Mouse (Mus musculus): ENCODE measurements at regions not wholly inside any gene's neighbourhood (a gene's known extent, or its start where the extent isn't known, plus 50 kb on each side); places are given as distances from the start of the nearest gene placed in this dataset.

GRCm38 (mm10) chr2:128279127-128279710 lies 153.4 kb downstream of the Bcl2l11 start:
- no peaks in the 10 kb centered on the region for H3K27me3 ChIP-seq (ENCODE audit: control insufficient read depth, insufficient read depth, low read length)
- 95% methylated on average over 10 of the region's 10 CpGs for WGBS
- no peak for DNase-seq
- TF ChIP-seq CTCF (IDR thresholded peaks at IDR 0.05; ENCODE audit: borderline replicate concordance, control insufficient read depth, extremely low read depth, insufficient read depth, low read length, poor library complexity) (no peak), POLR2A (IDR thresholded peaks at IDR 0.05; ENCODE audit: control insufficient read depth, extremely low read depth, insufficient read depth, low read length, poor library complexity) (no peak)
- no peaks in the 10 kb centered on the region for H3K36me3 ChIP-seq (ENCODE audit: control insufficient read depth, insufficient read depth, low read length)
- H3K4me1 ChIP-seq (replicated peaks; ENCODE audit: control insufficient read depth, insufficient read depth, low read length), result no peaks in the 10 kb centered on the region
- H3K27ac ChIP-seq (ENCODE audit: control insufficient read depth, insufficient read depth, low read length), result no peak overlapping the region
- H3K4me3 ChIP-seq (ENCODE audit: control insufficient read depth, insufficient read depth, low read length), result no peak overlapping the region

- no peak for TF ChIP-seq POLR2A (IDR thresholded peaks at IDR 0.05; ENCODE audit: control insufficient read depth, extremely low read depth, insufficient read depth, low read length, poor library complexity)
- TF ChIP-seq CTCF (IDR thresholded peaks at IDR 0.05; ENCODE audit: borderline replicate concordance, control insufficient read depth, extremely low read depth, insufficient read depth, low read length, poor library complexity), result no peak
- no peak overlapping the region for H3K27ac ChIP-seq (ENCODE audit: control insufficient read depth, insufficient read depth, low read length)
- H3K36me3 ChIP-seq (ENCODE audit: control insufficient read depth, insufficient read depth, low read length), result no peaks in the 10 kb centered on the region
- no peaks in the 10 kb centered on the region for H3K4me1 ChIP-seq (replicated peaks; ENCODE audit: control insufficient read depth, insufficient read depth, low read length)
- H3K27me3 ChIP-seq (ENCODE audit: control insufficient read depth, insufficient read depth, low read length), result no peaks in the 10 kb centered on the region
- no peak overlapping the region for H3K4me3 ChIP-seq (ENCODE audit: control insufficient read depth, insufficient read depth, low read length)
- WGBS, result 79% methylated on average over 4 of the region's 4 CpGs
- no peak for DNase-seq
Observed at GRCm38 (mm10) chr2:128282591-128282990, 156.8 kb downstream of the Bcl2l11 start.

GRCm38 (mm10) chr2:128284822-128285421 lies 159.1 kb downstream of the Bcl2l11 start:
- H3K36me3 ChIP-seq (ENCODE audit: control insufficient read depth, insufficient read depth, low read length), result no peaks in the 10 kb centered on the region
- DNase-seq, result no peak
- H3K27ac ChIP-seq (ENCODE audit: control insufficient read depth, insufficient read depth, low read length), result no peak overlapping the region
- no peaks in the 10 kb centered on the region for H3K4me1 ChIP-seq (replicated peaks; ENCODE audit: control insufficient read depth, insufficient read depth, low read length)
- H3K4me3 ChIP-seq (ENCODE audit: control insufficient read depth, insufficient read depth, low read length), result no peak overlapping the region
- TF ChIP-seq CTCF (IDR thresholded peaks at IDR 0.05; ENCODE audit: borderline replicate concordance, control insufficient read depth, extremely low read depth, insufficient read depth, low read length, poor library complexity), result no peak
- no peaks in the 10 kb centered on the region for H3K27me3 ChIP-seq (ENCODE audit: control insufficient read depth, insufficient read depth, low read length)
- WGBS, result 85% methylated on average over 7 of the region's 7 CpGs

GRCm38 (mm10) chr2:128285457-128285856 lies 159.6 kb downstream of the Bcl2l11 start:
- Histone ChIP-seq H3K27me3 (ENCODE audit: control insufficient read depth, insufficient read depth, low read length) (no peaks in the 10 kb centered on the region), H3K4me1 (replicated peaks; ENCODE audit: control insufficient read depth, insufficient read depth, low read length) (no peaks in the 10 kb centered on the region), H3K4me3 (ENCODE audit: control insufficient read depth, insufficient read depth, low read length) (no peak overlapping the region), H3K36me3 (ENCODE audit: control insufficient read depth, insufficient read depth, low read length) (no peaks in the 10 kb centered on the region), H3K27ac (ENCODE audit: control insufficient read depth, insufficient read depth, low read length) (no peak overlapping the region)
- 94% methylated on average over 12 of the region's 12 CpGs for WGBS
- DNase-seq, result no peak
- TF ChIP-seq POLR2A (IDR thresholded peaks at IDR 0.05; ENCODE audit: control insufficient read depth, extremely low read depth, insufficient read depth, low read length, poor library complexity) (no peak), CTCF (IDR thresholded peaks at IDR 0.05; ENCODE audit: borderline replicate concordance, control insufficient read depth, extremely low read depth, insufficient read depth, low read length, poor library complexity) (no peak)

GRCm38 (mm10) chr2:128288138-128288551 lies 162.3 kb downstream of the Bcl2l11 start:
- no peak for DNase-seq
- Histone ChIP-seq H3K27me3 (ENCODE audit: control insufficient read depth, insufficient read depth, low read length) (no peaks in the 10 kb centered on the region), H3K27ac (ENCODE audit: control insufficient read depth, insufficient read depth, low read length) (no peak overlapping the region), H3K4me3 (ENCODE audit: control insufficient read depth, insufficient read depth, low read length) (no peak overlapping the region), H3K4me1 (replicated peaks; ENCODE audit: control insufficient read depth, insufficient read depth, low read length) (no peaks in the 10 kb centered on the region), H3K36me3 (ENCODE audit: control insufficient read depth, insufficient read depth, low read length) (no peaks in the 10 kb centered on the region)
- WGBS, result 94% methylated on average over 12 of the region's 12 CpGs
- no peak for TF ChIP-seq CTCF (IDR thresholded peaks at IDR 0.05; ENCODE audit: borderline replicate concordance, control insufficient read depth, extremely low read depth, insufficient read depth, low read length, poor library complexity)
- no peak for TF ChIP-seq POLR2A (IDR thresholded peaks at IDR 0.05; ENCODE audit: control insufficient read depth, extremely low read depth, insufficient read depth, low read length, poor library complexity)

- Histone ChIP-seq H3K27ac (ENCODE audit: control insufficient read depth, insufficient read depth, low read length) (no peak overlapping the region), H3K27me3 (ENCODE audit: control insufficient read depth, insufficient read depth, low read length) (no peaks in the 10 kb centered on the region), H3K36me3 (ENCODE audit: control insufficient read depth, insufficient read depth, low read length) (no peaks in the 10 kb centered on the region), H3K4me1 (replicated peaks; ENCODE audit: control insufficient read depth, insufficient read depth, low read length) (peaks cover 13% of the 10 kb centered on the region), H3K4me3 (ENCODE audit: control insufficient read depth, insufficient read depth, low read length) (no peak overlapping the region)
- no peak for DNase-seq
- WGBS, result 97% methylated on average over 3 of the region's 3 CpGs
- no peak for TF ChIP-seq CTCF (IDR thresholded peaks at IDR 0.05; ENCODE audit: borderline replicate concordance, control insufficient read depth, extremely low read depth, insufficient read depth, low read length, poor library complexity)
- TF ChIP-seq POLR2A (IDR thresholded peaks at IDR 0.05; ENCODE audit: control insufficient read depth, extremely low read depth, insufficient read depth, low read length, poor library complexity), result no peak
Observed at GRCm38 (mm10) chr2:128290609-128291008, 164.8 kb downstream of the Bcl2l11 start.

- no peaks in the 10 kb centered on the region for H3K27me3 ChIP-seq (ENCODE audit: control insufficient read depth, insufficient read depth, low read length)
- no peak for DNase-seq
- H3K4me3 ChIP-seq (ENCODE audit: control insufficient read depth, insufficient read depth, low read length), result no peak overlapping the region
- peaks cover 31% of the 10 kb centered on the region for H3K4me1 ChIP-seq (replicated peaks; ENCODE audit: control insufficient read depth, insufficient read depth, low read length)
- H3K27ac ChIP-seq (ENCODE audit: control insufficient read depth, insufficient read depth, low read length), result no peak overlapping the region
- WGBS, result 10% methylated on average over 3 of the region's 3 CpGs
- H3K36me3 ChIP-seq (ENCODE audit: control insufficient read depth, insufficient read depth, low read length), result no peaks in the 10 kb centered on the region
- no peak for TF ChIP-seq POLR2A (IDR thresholded peaks at IDR 0.05; ENCODE audit: control insufficient read depth, extremely low read depth, insufficient read depth, low read length, poor library complexity)
Observed at GRCm38 (mm10) chr2:128294610-128295009, 168.8 kb downstream of the Bcl2l11 start.
